Mouse (Mus musculus): ENCODE measurements around the gene Cyth1.

- TF ChIP-seq CTCF (conservative IDR thresholded peaks at IDR 0.05; ENCODE audit: insufficient read depth, insufficient read length, low read depth, low read length) (no peak), POLR2A (IDR thresholded peaks at IDR 0.05; ENCODE audit: low read depth, low read length) (no peak)
Measured at GRCm38 (mm10) chr11:118225862-118226261, 22.5 kb downstream of the Cyth1 start.

Measured in kidney, adult 2 months (tissue).